Mouse (Mus musculus) G1E (cell line): ENCODE data around the gene Mypn.

Experiments used
- CTCF ChIP-seq: IDR thresholded peaks from 2 replicates; pipeline ENCODE4 v1.5.1; 2012; ENCODE audit warnings: low read depth, low read length, inconsistent platforms, mixed read lengths
- GATA1 ChIP-seq: IDR thresholded peaks from 2 replicates; pipeline ENCODE4 v1.6.1; 2012; ENCODE audit warnings: borderline replicate concordance, low read length, inconsistent platforms, mixed read lengths
- GATA2 ChIP-seq: IDR thresholded peaks from 2 replicates; pipeline ENCODE4 v1.6.1; 2012; ENCODE audit warnings: low read depth, low read length, inconsistent platforms, borderline replicate concordance
- POLR2AphosphoS5 ChIP-seq: IDR thresholded peaks from 2 replicates; pipeline ENCODE4 v1.6.1; 2012; ENCODE audit warnings: low read depth, low read length, inconsistent platforms; ENCODE audit not compliant: insufficient replicate concordance
- TAL1 ChIP-seq: conservative IDR thresholded peaks from 2 replicates; pipeline ENCODE4 v1.6.1; 2012; ENCODE audit warnings: low read depth, low read length, inconsistent platforms, mixed read lengths

- no peak for TF ChIP-seq GATA1
- no peak for TF ChIP-seq CTCF
- no peak for TF ChIP-seq TAL1
- TF ChIP-seq POLR2AphosphoS5 = no peak
- no peak for TF ChIP-seq GATA2
These were observed 26.2 kb downstream of the Mypn start for GRCm38 (mm10) chr10:63177286-63178140.
